Mouse (Mus musculus) heart, embryonic 12.5 days (tissue): ENCODE results near the gene Rnasek. TPM values are rescaled to one million over a fixed set of nuclear protein-coding genes. Genes with fewer than 3 reads are reported as not detected.

Experiments
- ATAC-seq: fragments of 200-750 bp; cut with Nextera tagmentation; 2 replicates; pipeline ENCODE4 v1.8.0; 2017; ENCODE audit warnings: moderate TSS enrichment, moderate library complexity; ENCODE audit not compliant: insufficient number of reproducible peaks, low FRiP score
- H3K27ac ChIP-seq: fragments of 300-500 bp; sonication (generic); 2 replicates; pipeline ENCODE4 v1.5.1; 2016; ENCODE audit warnings: mild to moderate bottlenecking, moderate library complexity; ENCODE audit not compliant: poor library complexity, severe bottlenecking
- H3K27me3 ChIP-seq: fragments of 300-500 bp; sonication (generic); replicated peaks from 2 replicates; pipeline ENCODE4 v1.6.1; 2016; ENCODE audit warnings: mild to moderate bottlenecking, moderate library complexity
- H3K36me3 ChIP-seq: fragments of 300-500 bp; sonication (generic); 2 replicates; pipeline ENCODE4 v1.6.1; 2016; ENCODE audit warnings: mild to moderate bottlenecking, moderate library complexity
- H3K4me1 ChIP-seq: fragments of 300-500 bp; sonication (generic); replicated peaks from 2 replicates; pipeline ENCODE4 v1.6.1; 2016; ENCODE audit warnings: mild to moderate bottlenecking
- H3K4me2 ChIP-seq: fragments of 300-500 bp; sonication (generic); 2 replicates; pipeline ENCODE4 v1.6.1; 2016; ENCODE audit warnings: mild to moderate bottlenecking, moderate library complexity
- H3K4me3 ChIP-seq: fragments of 300-500 bp; sonication (generic); 2 replicates; pipeline ENCODE4 v1.5.1; 2016; ENCODE audit warnings: mild to moderate bottlenecking
- H3K9ac ChIP-seq: fragments of 300-500 bp; sonication (generic); 2 replicates; pipeline ENCODE4 v1.6.1; 2016; ENCODE audit warnings: mild to moderate bottlenecking, moderate library complexity
- H3K9me3 ChIP-seq: fragments of 300-500 bp; sonication (generic); replicated peaks from 2 replicates; pipeline ENCODE4 v1.6.1; 2016; ENCODE audit warnings: mild to moderate bottlenecking, moderate library complexity
- WGBS: fragments of 180-500 bp; shearing (Covaris S2); methylation state at CpG from one replicate; pipeline ENCODE4 v1.1.7; 2016; 5-methylcytosine and 5-hydroxymethylcytosine counted together
- polyA plus RNA-seq: library from polyadenylated mRNA; unstranded; fragments of >200 nt; fragmentation: Nextera tagmentation; extraction: Ambion mirVana; gene quantifications from 2 replicates; pipeline ENCODE4 v1.2.1, GENCODE M21; 2016

Gene Rnasek
- polyA plus RNA-seq, 1 experiment from 2014 or later, result 207 TPM

GRCm38 (mm10) chr11:70236717-70237116, 2.9 kb downstream of the Rnasek start:
- Histone ChIP-seq H3K27me3 (no peaks in the 10 kb centered on the region), H3K36me3 (peaks cover 18% of the 10 kb centered on the region), H3K4me3 (peak overlapping the region; percentile 95), H3K9me3 (no peaks in the 10 kb centered on the region), H3K4me1 (peaks cover 45% of the 10 kb centered on the region), H3K4me2 (peak overlapping the region; percentile 94), H3K9ac (peak overlapping the region; percentile 95), H3K27ac (peak overlapping the region; percentile 91)
- ATAC-seq, result no peak
- 12% methylated on average over 7 of the region's 7 CpGs for WGBS

DNA sequence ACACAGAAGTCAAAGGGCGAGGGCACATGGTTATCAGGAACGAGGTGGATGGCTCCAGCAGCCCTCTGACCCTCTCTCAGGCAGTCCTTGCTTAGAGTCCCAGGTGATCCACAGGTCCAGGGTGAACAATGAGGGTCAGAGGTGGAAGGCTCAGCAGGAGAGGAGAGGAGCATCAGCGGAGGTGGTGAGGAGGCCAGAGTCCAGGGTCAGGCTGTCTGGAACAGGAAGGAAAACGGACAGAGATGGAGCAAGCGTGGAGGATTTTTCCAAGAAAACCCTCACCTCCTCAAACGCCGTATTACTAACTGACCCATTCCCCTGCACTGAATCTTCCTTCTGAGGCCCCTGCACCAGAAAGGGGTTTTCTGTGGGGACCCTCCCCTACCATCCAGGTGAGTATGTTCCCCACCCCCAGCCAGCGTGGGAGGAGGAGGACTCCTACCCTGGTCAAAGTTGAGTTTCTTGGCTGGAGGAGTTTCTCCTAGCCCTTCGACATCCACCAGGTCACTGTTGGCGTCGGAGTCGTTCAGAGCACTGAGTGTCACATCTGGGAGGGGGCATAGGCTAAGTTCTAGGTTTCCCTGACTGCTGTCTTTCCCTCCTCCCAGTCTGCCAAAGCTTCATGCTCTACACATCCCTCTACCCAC, 4.3 kb downstream of the Rnasek start:
- 85% methylated on average over 12 of the region's 12 CpGs for WGBS
- Histone ChIP-seq H3K27me3 (no peaks in the 10 kb centered on the region), H3K9ac (no peak overlapping the region), H3K4me2 (no peak overlapping the region), H3K9me3 (no peaks in the 10 kb centered on the region), H3K4me3 (no peak overlapping the region), H3K36me3 (peaks cover 18% of the 10 kb centered on the region), H3K4me1 (peaks cover 40% of the 10 kb centered on the region), H3K27ac (no peak overlapping the region)
- no peak for ATAC-seq

- peaks cover 6% of the 10 kb centered on the region; the same call in 1 of the 2 replicates for H3K27me3 ChIP-seq
- no peak overlapping the region for H3K4me3 ChIP-seq
- no peak for ATAC-seq
- H3K4me2 ChIP-seq, result no peak overlapping the region
- peaks cover 46% of the 10 kb centered on the region for H3K4me1 ChIP-seq
- WGBS, result 75% methylated on average over 8 of the region's 8 CpGs
- no peak overlapping the region for H3K9ac ChIP-seq
- H3K36me3 ChIP-seq, result peaks cover 18% of the 10 kb centered on the region
- H3K27ac ChIP-seq, result no peak overlapping the region
- no peaks in the 10 kb centered on the region for H3K9me3 ChIP-seq
Measured at GRCm38 (mm10) chr11:70234497-70234896, 5.1 kb downstream of the Rnasek start.

- Histone ChIP-seq H3K4me3 (no peak overlapping the region), H3K36me3 (peaks cover 18% of the 10 kb centered on the region), H3K9ac (no peak overlapping the region), H3K27me3 (peaks cover 10% of the 10 kb centered on the region; the same call in 1 of the 2 replicates), H3K9me3 (no peaks in the 10 kb centered on the region), H3K4me1 (peaks cover 49% of the 10 kb centered on the region), H3K27ac (no peak overlapping the region), H3K4me2 (no peak overlapping the region)
- 52% methylated on average over 5 of the region's 5 CpGs for WGBS
- ATAC-seq, result no peak
Measured at GRCm38 (mm10) chr11:70234037-70234436, 5.6 kb downstream of the Rnasek start.

DNA sequence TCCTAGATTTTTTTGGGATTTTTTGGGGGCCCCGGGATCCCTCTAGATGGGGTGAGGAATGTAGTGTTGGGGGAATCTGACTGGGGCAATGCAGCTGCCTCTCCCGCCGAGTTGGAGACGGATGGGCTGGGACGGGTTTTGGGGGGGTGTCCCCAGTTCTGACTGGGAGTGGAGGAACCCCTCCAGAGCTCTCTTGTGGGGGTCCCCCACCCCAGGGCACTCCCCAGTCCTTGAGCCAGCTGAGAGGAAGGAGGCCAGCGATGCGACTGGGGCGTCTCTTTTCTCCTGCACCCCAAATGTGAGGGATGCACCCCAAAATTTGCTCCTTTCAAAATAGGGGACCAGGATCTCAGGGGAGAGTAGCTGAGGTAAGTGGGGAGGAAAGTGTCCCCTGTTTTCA, 6.6 kb downstream of the Rnasek start:
- Histone ChIP-seq H3K9me3 (no peaks in the 10 kb centered on the region), H3K9ac (peak overlapping the region; percentile 74), H3K27me3 (peaks cover 18% of the 10 kb centered on the region), H3K4me1 (peaks cover 42% of the 10 kb centered on the region), H3K4me2 (peak overlapping the region; percentile 82), H3K27ac (no peak overlapping the region), H3K4me3 (peak overlapping the region; percentile 53), H3K36me3 (peaks cover 18% of the 10 kb centered on the region)
- WGBS, result 39% methylated on average over 8 of the region's 8 CpGs
- no peak for ATAC-seq

GRCm38 (mm10) chr11:70232546-70232945, 7.1 kb downstream of the Rnasek start:
- Histone ChIP-seq H3K4me1 (peaks cover 47% of the 10 kb centered on the region), H3K4me2 (peak overlapping the region; percentile 82), H3K36me3 (peaks cover 18% of the 10 kb centered on the region), H3K9ac (peak overlapping the region; percentile 74), H3K9me3 (no peaks in the 10 kb centered on the region), H3K4me3 (peak overlapping the region; percentile 53), H3K27me3 (peaks cover 23% of the 10 kb centered on the region), H3K27ac (no peak overlapping the region)
- 4% methylated on average over 9 of the region's 10 CpGs for WGBS
- ATAC-seq, result no peak

- peak overlapping the region; percentile 51 for H3K4me3 ChIP-seq
- peak overlapping the region; percentile 17; the same call in 1 of the 2 replicates for H3K9ac ChIP-seq
- WGBS, result 2% methylated on average over 32 of the region's 32 CpGs
- ATAC-seq, result peak; percentile 70
- H3K36me3 ChIP-seq, result peaks cover 11% of the 10 kb centered on the region
- peak overlapping the region; percentile 70 for H3K4me2 ChIP-seq
- peaks cover 45% of the 10 kb centered on the region for H3K27me3 ChIP-seq
- H3K9me3 ChIP-seq, result no peaks in the 10 kb centered on the region
- peak overlapping the region; percentile 77 for H3K27ac ChIP-seq
- H3K4me1 ChIP-seq, result peaks cover 54% of the 10 kb centered on the region
Measured at GRCm38 (mm10) chr11:70230239-70230727, 9.4 kb downstream of the Rnasek start.

GRCm38 (mm10) chr11:70229260-70230010, 10.2 kb downstream of the Rnasek start, which contains the start of gene Bcl6b:
Gene Bcl6b (minus strand): TSS chr11:70229798.
- Histone ChIP-seq H3K36me3 (peaks cover 2% of the 10 kb centered on the region), H3K4me2 (peak within 1 kb of the TSS; percentile 70), H3K27ac (peak within 1 kb of the TSS; percentile 77), H3K9ac (peak within 1 kb of the TSS; percentile 71), H3K4me1 (peaks cover 55% of the 10 kb centered on the region), H3K9me3 (no peaks in the 10 kb centered on the region), H3K27me3 (peaks cover 52% of the 10 kb centered on the region), H3K4me3 (peak within 1 kb of the TSS; percentile 51)
- 2% methylated on average over 39 of the region's 39 CpGs for WGBS
- ATAC-seq, result peak; percentile 34; the same call in 1 of the 2 replicates

- H3K36me3 ChIP-seq, result no peaks in the 10 kb centered on the region
- peaks cover 56% of the 10 kb centered on the region for H3K4me1 ChIP-seq
- under 1% methylated on average over 19 of the region's 19 CpGs for WGBS
- peak overlapping the region; percentile 77 for H3K27ac ChIP-seq
- H3K4me3 ChIP-seq, result peak overlapping the region; percentile 51
- peak overlapping the region; percentile 70 for H3K4me2 ChIP-seq
- H3K27me3 ChIP-seq, result peaks cover 52% of the 10 kb centered on the region
- peak overlapping the region; percentile 71 for H3K9ac ChIP-seq
- peak; percentile 81 for ATAC-seq
- no peaks in the 10 kb centered on the region for H3K9me3 ChIP-seq
Measured at GRCm38 (mm10) chr11:70228828-70229227, 10.8 kb downstream of the Rnasek start.

DNA sequence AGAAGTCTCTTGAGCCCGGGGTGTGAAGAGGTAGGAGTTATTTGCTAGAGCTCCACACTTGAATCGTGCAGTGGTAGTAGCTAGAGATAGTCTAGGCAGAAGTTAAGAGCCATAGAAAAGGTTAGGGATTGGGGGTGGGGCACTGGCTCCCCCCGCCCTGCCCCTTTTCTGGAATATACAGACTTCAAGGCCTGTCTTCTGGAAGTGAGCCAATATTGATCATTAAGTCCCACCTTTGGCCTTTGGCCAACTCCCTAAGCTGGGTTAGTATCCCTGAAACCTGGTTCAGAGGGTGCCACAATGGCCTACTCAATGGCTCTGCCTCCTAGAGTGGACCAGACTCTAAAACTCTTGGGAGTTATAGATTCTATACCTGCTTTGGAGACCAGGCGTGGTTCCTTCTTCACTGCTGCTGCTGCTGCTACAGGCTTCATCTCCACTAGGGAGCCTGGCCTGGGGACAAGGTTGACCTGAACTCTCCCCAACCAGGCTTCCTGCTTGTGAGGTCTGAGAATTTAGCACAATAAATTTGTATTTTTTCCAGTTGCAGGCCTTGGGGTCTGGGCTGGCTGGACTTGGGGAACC, 11.9 kb downstream of the Rnasek start:
- H3K4me2 ChIP-seq, result peak overlapping the region; percentile 70
- H3K4me3 ChIP-seq, result peak overlapping the region; percentile 51
- H3K36me3 ChIP-seq, result no peaks in the 10 kb centered on the region
- H3K27me3 ChIP-seq, result peaks cover 52% of the 10 kb centered on the region
- peaks cover 52% of the 10 kb centered on the region for H3K4me1 ChIP-seq
- peak overlapping the region; percentile 71; the same call in 1 of the 2 replicates for H3K9ac ChIP-seq
- ATAC-seq, result no peak
- no peak overlapping the region for H3K27ac ChIP-seq
- 70% methylated on average over 4 of the region's 4 CpGs for WGBS
- H3K9me3 ChIP-seq, result no peaks in the 10 kb centered on the region

DNA sequence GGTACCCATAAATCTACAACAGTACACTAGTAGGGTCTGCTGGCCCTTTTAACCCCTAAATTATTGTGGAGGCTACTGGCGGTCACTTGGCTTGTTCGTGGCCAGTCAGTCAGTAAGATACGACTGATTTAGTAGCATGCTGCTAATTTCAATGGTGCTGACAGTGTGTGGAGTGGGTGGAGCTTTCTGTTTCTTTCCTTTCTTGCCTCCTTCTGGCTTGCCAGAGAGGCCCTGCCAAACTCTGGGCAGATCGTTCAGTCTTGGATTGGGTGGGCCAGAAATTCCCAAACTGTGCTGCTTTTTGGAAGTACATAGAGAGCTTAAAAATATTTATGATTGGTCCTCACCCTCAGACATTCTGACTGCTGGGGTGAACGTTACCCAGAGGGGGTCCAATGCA, 12.5 kb downstream of the Rnasek start:
- WGBS, result 30% methylated on average over 5 of the region's 5 CpGs
- Histone ChIP-seq H3K4me1 (peaks cover 50% of the 10 kb centered on the region), H3K4me3 (peak overlapping the region; percentile 51), H3K27ac (no peak overlapping the region), H3K4me2 (peak overlapping the region; percentile 70), H3K9me3 (no peaks in the 10 kb centered on the region), H3K36me3 (no peaks in the 10 kb centered on the region), H3K27me3 (peaks cover 52% of the 10 kb centered on the region), H3K9ac (peak overlapping the region; percentile 64; the same call in 1 of the 2 replicates)
- no peak for ATAC-seq
